Mouse (Mus musculus) adipose tissue, adult 10 weeks (tissue): ENCODE measurements around the gene 4931409K22Rik. TPM values are rescaled to one million over a fixed set of nuclear protein-coding genes. Genes with fewer than 3 reads are reported as not detected.

Experiments
- polyA plus RNA-seq: library from polyadenylated mRNA; stranded (reverse); fragments of 350-450 nt; fragmentation: Illumina TruSeq; extraction: RNeasy Lipid Tissue Mini Kit (QIAGEN cat#74804); gene quantifications from one replicate; pipeline ENCODE4 v1.2.3, GENCODE M21; 2014; ENCODE audit warnings: low read depth, low replicate concordance

Gene 4931409K22Rik
- polyA plus RNA-seq, result 1.3 TPM

GRCm38 (mm10) chr5:24556709-24557108, at the start of gene 4931409K22Rik:
Gene 4931409K22Rik, minus strand, starts transcription at chr5:24556809.

GRCm38 (mm10) chr5:24586547-24587199, 30.1 kb upstream of the 4931409K22Rik start, which contains the start of gene Chpf2:
Gene Chpf2, plus strand, starts transcription at chr5:24586741.

GRCm38 (mm10) chr5:24577183-24577929, 20.7 kb upstream of the 4931409K22Rik start, which contains the start of gene Abcf2:
Gene Abcf2, minus strand, starts transcription at chr5:24577467.

GRCm38 (mm10) chr5:24540387-24541143, 16.0 kb downstream of the 4931409K22Rik start, which contains the start of gene Asb10:
Gene Asb10, minus strand, starts transcription at chr5:24540978.

GRCm38 (mm10) chr5:24526889-24527230, 29.7 kb downstream of the 4931409K22Rik start, which contains the start of gene Gbx1:
Gene Gbx1, minus strand, starts transcription at chr5:24527202.

Other genes starting within 250 kb of the 4931409K22Rik start
- gene Kcnh2, start 205.2 kb downstream of the 4931409K22Rik start, polyA plus RNA-seq, result 16.1 TPM
- 9.9 TPM for gene Nos3, start 192.0 kb downstream of the 4931409K22Rik start, polyA plus RNA-seq
- gene Atg9b, start 164.7 kb downstream of the 4931409K22Rik start, polyA plus RNA-seq, result 0.74 TPM
- 36.5 TPM for gene Abcb8, start 163.1 kb downstream of the 4931409K22Rik start, polyA plus RNA-seq
- not detected for gene Asic3, start 143.4 kb downstream of the 4931409K22Rik start, polyA plus RNA-seq
- gene Cdk5, start 133.3 kb downstream of the 4931409K22Rik start, polyA plus RNA-seq, result 43.5 TPM
- gene Slc4a2, start 133.0 kb downstream of the 4931409K22Rik start, polyA plus RNA-seq, result 48.3 TPM
- 58.6 TPM for gene Fastk, start 111.5 kb downstream of the 4931409K22Rik start, polyA plus RNA-seq
- gene Tmub1, start 109.0 kb downstream of the 4931409K22Rik start, polyA plus RNA-seq, result 23.1 TPM
- 51.5 TPM for gene Agap3, start 104.6 kb downstream of the 4931409K22Rik start, polyA plus RNA-seq
- gene Gbx1, start 29.6 kb downstream of the 4931409K22Rik start, polyA plus RNA-seq, result not detected
- gene Asb10, start 15.8 kb downstream of the 4931409K22Rik start, polyA plus RNA-seq, result 0.91 TPM
- gene Abcf2, start 20.7 kb upstream of the 4931409K22Rik start, polyA plus RNA-seq, result 38.6 TPM
- gene Chpf2, start 29.9 kb upstream of the 4931409K22Rik start, polyA plus RNA-seq, result 41.2 TPM
- 180 TPM for gene Smarcd3, start 67.6 kb upstream of the 4931409K22Rik start, polyA plus RNA-seq
- gene Nub1, start 128.7 kb upstream of the 4931409K22Rik start, polyA plus RNA-seq, result 54.0 TPM
- gene Wdr86, start 173.9 kb upstream of the 4931409K22Rik start, polyA plus RNA-seq, result 0.34 TPM
- gene Crygn, start 201.2 kb upstream of the 4931409K22Rik start, polyA plus RNA-seq, result 1.5 TPM